Mouse (Mus musculus): ENCODE results near the gene Plcb4. TPM values are rescaled to one million over a fixed set of nuclear protein-coding genes. Genes with fewer than 3 reads are reported as not detected.

The Plcb4 gene
- polyA plus RNA-seq, 1 experiment from 2014 or later, result 25.3 TPM

DNA sequence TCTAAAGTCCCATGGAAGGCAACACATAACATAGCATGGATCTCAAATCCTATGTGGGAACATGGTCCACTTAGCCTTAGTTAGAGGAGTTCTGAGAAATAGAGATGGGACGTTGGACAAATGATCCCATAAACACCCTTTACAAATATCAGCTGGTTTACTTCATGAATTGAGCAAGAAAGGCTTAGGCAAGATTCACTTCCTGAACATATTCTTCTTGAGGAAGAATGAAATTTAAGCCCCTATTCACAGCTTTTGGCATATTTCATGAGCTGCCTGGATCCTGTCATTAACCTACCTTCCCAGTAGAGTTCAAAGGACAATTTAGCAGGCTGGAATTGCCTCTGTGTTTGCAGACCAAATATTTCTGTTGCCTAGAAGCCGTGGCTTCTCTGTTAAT lies 161.9 kb downstream of the Plcb4 start:
- Histone ChIP-seq H3K4me1 (ENCODE audit: control insufficient read depth, insufficient read depth, low read length) (peaks cover 4% of the 10 kb centered on the region), H3K9me3 (replicated peaks; ENCODE audit: control insufficient read depth, low read length) (no peaks in the 10 kb centered on the region), H3K27ac (ENCODE audit: low read length) (no peak overlapping the region), H3K36me3 (ENCODE audit: control insufficient read depth, insufficient read depth, low read length) (no peaks in the 10 kb centered on the region), H3K9ac (ENCODE audit: low read length) (no peak overlapping the region), H3K4me3 (replicated peaks; ENCODE audit: low read length) (no peak overlapping the region), H3K27me3 (ENCODE audit: control insufficient read depth, insufficient read depth, low read length) (no peaks in the 10 kb centered on the region), H3K4me2 (ENCODE audit: low read depth, low read length) (no peak overlapping the region)
- WGBS, result 33% methylated on average over 2 of the region's 2 CpGs
- no peak for ATAC-seq (ENCODE audit: insufficient read depth, low FRiP score)

DNA sequence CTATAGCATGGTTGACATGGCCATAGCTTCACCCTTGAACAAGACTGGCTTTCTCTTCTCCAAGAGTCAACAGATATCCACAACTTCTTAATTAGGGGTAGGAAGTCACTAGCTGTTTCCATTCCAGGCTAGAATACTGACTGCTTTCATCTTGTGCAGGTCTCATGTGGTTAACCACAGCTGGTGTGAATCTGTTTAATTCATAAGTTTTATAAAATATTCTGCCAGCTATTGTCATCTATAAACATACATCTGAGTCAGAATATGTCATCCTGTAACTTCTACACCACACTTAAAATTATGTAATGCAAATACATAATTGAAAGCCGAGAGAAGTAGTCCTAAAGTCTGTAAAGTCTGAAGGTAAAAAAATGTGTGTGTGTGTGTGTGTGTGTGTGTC lies 164.9 kb downstream of the Plcb4 start:
- WGBS, result 87% methylated on average over 1 of the region's 1 CpGs
- ATAC-seq (ENCODE audit: insufficient read depth, low FRiP score), result no peak
- Histone ChIP-seq H3K4me2 (ENCODE audit: low read depth, low read length) (no peak overlapping the region), H3K36me3 (ENCODE audit: control insufficient read depth, insufficient read depth, low read length) (no peaks in the 10 kb centered on the region), H3K27ac (ENCODE audit: low read length) (no peak overlapping the region), H3K4me3 (replicated peaks; ENCODE audit: low read length) (no peak overlapping the region), H3K4me1 (ENCODE audit: control insufficient read depth, insufficient read depth, low read length) (peaks cover 5% of the 10 kb centered on the region), H3K27me3 (ENCODE audit: control insufficient read depth, insufficient read depth, low read length) (no peaks in the 10 kb centered on the region), H3K9me3 (replicated peaks; ENCODE audit: control insufficient read depth, low read length) (no peaks in the 10 kb centered on the region), H3K9ac (ENCODE audit: low read length) (no peak overlapping the region)

DNA sequence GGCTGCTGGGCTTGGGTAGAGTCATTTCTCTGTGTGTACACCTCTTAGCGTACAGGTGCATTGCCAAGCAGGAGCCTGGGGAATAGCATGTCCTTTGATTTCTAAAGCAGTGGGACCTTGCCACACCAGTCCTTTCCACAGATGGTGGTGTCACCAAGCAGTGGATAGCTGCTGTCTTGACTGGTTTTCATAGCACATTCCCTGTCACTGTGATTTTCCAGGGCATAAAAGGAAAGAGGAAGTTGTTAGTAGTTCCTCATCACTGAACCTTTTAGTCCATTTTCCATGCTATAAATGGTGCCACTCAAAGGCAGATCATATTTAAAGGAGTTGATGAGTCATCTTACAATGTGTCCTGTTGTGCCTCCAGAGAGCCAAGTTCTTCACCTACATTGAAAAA lies 165.9 kb downstream of the Plcb4 start:
- no peak overlapping the region for H3K9ac ChIP-seq (ENCODE audit: low read length)
- no peaks in the 10 kb centered on the region for H3K27me3 ChIP-seq (ENCODE audit: control insufficient read depth, insufficient read depth, low read length)
- H3K4me3 ChIP-seq (replicated peaks; ENCODE audit: low read length), result no peak overlapping the region
- ATAC-seq (ENCODE audit: insufficient read depth, low FRiP score), result no peak
- H3K36me3 ChIP-seq (ENCODE audit: control insufficient read depth, insufficient read depth, low read length), result no peaks in the 10 kb centered on the region
- 100% methylated on average over 1 of the region's 1 CpGs for WGBS
- no peaks in the 10 kb centered on the region for H3K9me3 ChIP-seq (replicated peaks; ENCODE audit: control insufficient read depth, low read length)
- no peak overlapping the region for H3K4me2 ChIP-seq (ENCODE audit: low read depth, low read length)
- no peak overlapping the region for H3K27ac ChIP-seq (ENCODE audit: low read length)
- H3K4me1 ChIP-seq (ENCODE audit: control insufficient read depth, insufficient read depth, low read length), result peaks cover 5% of the 10 kb centered on the region

DNA sequence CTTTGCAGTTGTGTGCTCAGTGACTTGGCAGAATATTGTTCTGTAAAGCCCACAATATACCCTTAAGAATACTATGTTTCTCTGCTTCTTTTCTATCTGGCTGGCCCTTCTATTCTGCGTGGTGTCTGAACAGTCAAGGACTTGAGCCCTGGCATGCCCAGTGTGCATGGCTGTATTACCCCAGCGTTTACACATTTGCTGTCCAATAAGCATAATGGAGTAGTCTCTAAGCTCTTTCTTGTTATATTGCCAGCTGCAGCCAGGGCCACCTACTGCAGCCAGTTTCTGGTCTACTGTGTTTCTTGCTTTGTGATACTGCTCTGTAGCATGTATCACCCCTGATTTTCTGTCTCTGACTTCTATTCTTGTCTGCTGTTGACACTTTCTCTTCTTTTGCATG lies 166.8 kb downstream of the Plcb4 start:
- Histone ChIP-seq H3K27ac (ENCODE audit: low read length) (0 out of 2 replicates have a peak overlapping the region, but pooled peaks have one; percentile 27), H3K27me3 (ENCODE audit: control insufficient read depth, insufficient read depth, low read length) (no peaks in the 10 kb centered on the region), H3K4me1 (ENCODE audit: control insufficient read depth, insufficient read depth, low read length) (peaks cover 5% of the 10 kb centered on the region), H3K9me3 (replicated peaks; ENCODE audit: control insufficient read depth, low read length) (no peaks in the 10 kb centered on the region), H3K36me3 (ENCODE audit: control insufficient read depth, insufficient read depth, low read length) (no peaks in the 10 kb centered on the region), H3K9ac (ENCODE audit: low read length) (no peak overlapping the region), H3K4me2 (ENCODE audit: low read depth, low read length) (no peak overlapping the region), H3K4me3 (replicated peaks; ENCODE audit: low read length) (no peak overlapping the region)
- no peak for ATAC-seq (ENCODE audit: insufficient read depth, low FRiP score)
- WGBS, result 67% methylated on average over 2 of the region's 2 CpGs

DNA sequence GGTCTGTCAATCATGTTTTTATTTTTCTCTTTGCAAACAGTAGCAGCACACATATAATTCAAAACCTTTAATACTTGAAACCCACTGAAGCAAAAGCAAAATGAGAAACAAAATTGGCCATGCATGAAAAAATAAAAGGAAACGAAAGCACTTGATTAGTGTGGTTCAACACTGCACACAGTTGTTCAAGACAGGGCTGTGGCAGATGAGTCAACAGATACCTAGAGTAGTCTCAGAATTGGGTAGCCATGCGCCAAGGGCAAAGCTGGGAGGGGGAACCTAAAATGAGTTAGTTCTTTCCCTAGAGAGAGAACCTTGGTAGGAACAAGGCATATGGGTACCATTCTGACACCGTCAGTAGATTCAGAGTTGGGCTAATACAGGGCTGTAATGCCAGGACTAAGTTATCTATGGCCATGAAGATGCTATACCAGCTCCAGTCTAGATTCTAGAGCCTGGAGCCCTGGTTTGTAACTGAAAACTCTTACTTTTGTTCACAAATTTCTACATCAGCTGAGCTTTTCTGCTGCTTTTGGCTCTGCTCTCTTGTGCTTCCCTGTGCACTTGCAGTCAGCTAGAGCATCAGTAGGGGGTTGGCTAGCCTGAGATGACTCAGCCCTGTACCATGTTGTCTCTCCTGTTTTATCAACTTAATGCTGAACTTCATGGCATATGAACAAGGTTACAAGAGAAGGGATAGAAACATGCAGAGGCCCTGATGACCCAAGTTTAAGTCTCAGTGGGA lies 168.0 kb downstream of the Plcb4 start:
- Histone ChIP-seq H3K4me1 (ENCODE audit: control insufficient read depth, insufficient read depth, low read length) (peaks cover 5% of the 10 kb centered on the region), H3K9ac (ENCODE audit: low read length) (no peak overlapping the region), H3K36me3 (ENCODE audit: control insufficient read depth, insufficient read depth, low read length) (no peaks in the 10 kb centered on the region), H3K27me3 (ENCODE audit: control insufficient read depth, insufficient read depth, low read length) (no peaks in the 10 kb centered on the region), H3K27ac (ENCODE audit: low read length) (no peak overlapping the region), H3K4me2 (ENCODE audit: low read depth, low read length) (no peak overlapping the region), H3K4me3 (replicated peaks; ENCODE audit: low read length) (no peak overlapping the region), H3K9me3 (replicated peaks; ENCODE audit: control insufficient read depth, low read length) (no peaks in the 10 kb centered on the region)
- no peak for ATAC-seq (ENCODE audit: insufficient read depth, low FRiP score)
- 87% methylated on average over 3 of the region's 3 CpGs for WGBS

DNA sequence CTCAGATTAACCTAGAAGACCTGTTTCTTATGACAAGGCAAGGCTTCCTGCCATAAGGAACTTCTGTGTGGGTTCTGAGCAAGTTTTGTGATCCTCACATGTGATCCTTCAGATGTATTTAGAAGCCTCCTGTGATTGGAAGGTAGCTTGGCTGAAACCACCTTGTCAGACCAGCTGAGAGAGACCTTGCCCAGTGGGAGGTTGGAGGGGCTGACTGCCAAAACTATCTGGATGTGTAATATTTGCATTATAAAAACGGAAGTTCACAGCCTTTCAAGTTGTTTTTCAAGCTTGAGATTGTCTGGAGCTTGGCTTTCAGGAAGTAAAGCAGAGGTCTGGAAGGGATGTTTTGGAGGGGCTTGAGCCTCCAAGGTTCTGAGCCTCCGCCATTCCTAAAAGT lies 169.6 kb downstream of the Plcb4 start:
- ATAC-seq (ENCODE audit: insufficient read depth, low FRiP score), result no peak
- H3K27me3 ChIP-seq (ENCODE audit: control insufficient read depth, insufficient read depth, low read length), result no peaks in the 10 kb centered on the region
- H3K9ac ChIP-seq (ENCODE audit: low read length), result no peak overlapping the region
- 58% methylated on average over 2 of the region's 2 CpGs for WGBS
- H3K27ac ChIP-seq (ENCODE audit: low read length), result no peak overlapping the region
- H3K9me3 ChIP-seq (replicated peaks; ENCODE audit: control insufficient read depth, low read length), result no peaks in the 10 kb centered on the region
- H3K36me3 ChIP-seq (ENCODE audit: control insufficient read depth, insufficient read depth, low read length), result no peaks in the 10 kb centered on the region
- no peak overlapping the region for H3K4me2 ChIP-seq (ENCODE audit: low read depth, low read length)
- H3K4me3 ChIP-seq (replicated peaks; ENCODE audit: low read length), result no peak overlapping the region
- peaks cover 5% of the 10 kb centered on the region for H3K4me1 ChIP-seq (ENCODE audit: control insufficient read depth, insufficient read depth, low read length)

DNA sequence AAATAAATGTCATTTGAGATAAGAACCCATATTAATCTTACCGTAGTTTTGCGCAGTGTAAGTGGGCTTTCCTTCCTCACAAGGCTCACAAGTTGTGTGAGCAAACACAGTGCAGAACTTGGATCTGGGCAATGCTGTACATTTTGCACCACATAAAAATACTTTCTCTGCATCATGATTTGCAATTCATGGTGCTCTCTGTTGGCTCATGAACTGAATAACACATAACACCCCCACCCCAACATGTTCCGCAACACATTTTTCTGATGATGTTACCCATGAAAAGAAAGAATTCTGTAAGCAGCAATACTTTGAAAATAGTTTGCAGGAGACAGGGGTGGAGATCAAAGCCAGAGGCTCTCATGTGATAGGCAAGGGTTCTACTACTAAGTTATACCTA lies 174.9 kb downstream of the Plcb4 start:
- no peak for ATAC-seq (ENCODE audit: insufficient read depth, low FRiP score)
- Histone ChIP-seq H3K27ac (ENCODE audit: low read length) (no peak overlapping the region), H3K9ac (ENCODE audit: low read length) (no peak overlapping the region), H3K4me2 (ENCODE audit: low read depth, low read length) (no peak overlapping the region), H3K4me1 (ENCODE audit: control insufficient read depth, insufficient read depth, low read length) (no peaks in the 10 kb centered on the region), H3K36me3 (ENCODE audit: control insufficient read depth, insufficient read depth, low read length) (no peaks in the 10 kb centered on the region), H3K9me3 (replicated peaks; ENCODE audit: control insufficient read depth, low read length) (no peaks in the 10 kb centered on the region), H3K4me3 (replicated peaks; ENCODE audit: low read length) (no peak overlapping the region), H3K27me3 (ENCODE audit: control insufficient read depth, insufficient read depth, low read length) (no peaks in the 10 kb centered on the region)
- WGBS, result 77% methylated on average over 3 of the region's 3 CpGs

DNA sequence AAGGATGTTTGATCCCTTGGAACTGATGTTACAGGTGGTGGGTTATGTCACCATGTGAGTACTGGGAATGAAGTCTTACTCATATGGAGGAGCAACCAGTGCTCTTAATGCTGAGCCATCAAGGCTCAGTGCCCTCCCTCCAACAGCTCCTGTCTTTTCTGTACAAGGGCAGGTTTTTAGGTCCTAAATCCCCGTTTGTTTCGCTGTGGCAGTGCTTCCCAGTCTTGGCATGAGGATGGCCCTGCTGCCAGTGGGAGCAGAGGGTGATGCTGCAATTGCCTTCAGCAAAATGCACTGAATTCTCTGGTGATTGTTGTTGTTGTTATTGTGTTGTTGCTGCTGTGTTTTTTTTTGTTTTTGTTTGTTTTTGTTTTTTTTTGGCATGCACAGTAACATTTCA lies 175.6 kb downstream of the Plcb4 start:
- ATAC-seq (ENCODE audit: insufficient read depth, low FRiP score), result no peak
- no peak overlapping the region for H3K4me2 ChIP-seq (ENCODE audit: low read depth, low read length)
- H3K4me1 ChIP-seq (ENCODE audit: control insufficient read depth, insufficient read depth, low read length), result no peaks in the 10 kb centered on the region
- H3K9me3 ChIP-seq (replicated peaks; ENCODE audit: control insufficient read depth, low read length), result no peaks in the 10 kb centered on the region
- 86% methylated on average over 2 of the region's 2 CpGs for WGBS
- no peaks in the 10 kb centered on the region for H3K27me3 ChIP-seq (ENCODE audit: control insufficient read depth, insufficient read depth, low read length)
- H3K4me3 ChIP-seq (replicated peaks; ENCODE audit: low read length), result no peak overlapping the region
- H3K9ac ChIP-seq (ENCODE audit: low read length), result no peak overlapping the region
- H3K36me3 ChIP-seq (ENCODE audit: control insufficient read depth, insufficient read depth, low read length), result no peaks in the 10 kb centered on the region
- H3K27ac ChIP-seq (ENCODE audit: low read length), result no peak overlapping the region

DNA sequence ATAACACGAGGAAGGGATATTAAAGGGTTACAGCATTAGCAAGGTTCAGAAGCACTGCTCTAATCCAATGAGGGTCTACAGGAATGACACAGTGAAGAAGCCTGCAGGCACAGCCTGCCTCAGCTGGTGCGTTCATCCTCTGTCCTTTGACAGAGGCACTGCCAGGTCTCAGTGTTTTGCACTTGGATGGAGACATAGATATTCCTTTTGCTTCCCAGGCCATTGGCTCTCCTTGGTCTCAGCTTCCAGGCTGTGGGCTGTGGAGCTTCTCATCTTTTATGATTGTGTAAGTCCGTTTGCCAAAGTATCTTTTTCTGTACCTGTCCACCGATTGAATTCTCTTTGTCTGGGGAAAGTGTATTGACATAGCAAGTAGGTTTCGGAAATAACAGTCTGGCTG lies 177.1 kb downstream of the Plcb4 start:
- no peaks in the 10 kb centered on the region for H3K36me3 ChIP-seq (ENCODE audit: control insufficient read depth, insufficient read depth, low read length)
- H3K4me2 ChIP-seq (ENCODE audit: low read depth, low read length), result no peak overlapping the region
- H3K9ac ChIP-seq (ENCODE audit: low read length), result no peak overlapping the region
- no peak overlapping the region for H3K27ac ChIP-seq (ENCODE audit: low read length)
- 78% methylated on average over 5 of the region's 5 CpGs for WGBS
- no peak overlapping the region for H3K4me3 ChIP-seq (replicated peaks; ENCODE audit: low read length)
- H3K4me1 ChIP-seq (ENCODE audit: control insufficient read depth, insufficient read depth, low read length), result no peaks in the 10 kb centered on the region
- no peaks in the 10 kb centered on the region for H3K27me3 ChIP-seq (ENCODE audit: control insufficient read depth, insufficient read depth, low read length)
- no peaks in the 10 kb centered on the region for H3K9me3 ChIP-seq (replicated peaks; ENCODE audit: control insufficient read depth, low read length)
- ATAC-seq (ENCODE audit: insufficient read depth, low FRiP score), result no peak

Data from stomach, embryonic 16.5 days (tissue).